Mouse (Mus musculus): ENCODE data around the gene Gm45521. TPM values are rescaled to one million over a fixed set of nuclear protein-coding genes. Genes with fewer than 3 reads are reported as not detected.

The Gm45521 gene
- polyA plus RNA-seq, 1 experiment from 2014 or later, result not detected

DNA sequence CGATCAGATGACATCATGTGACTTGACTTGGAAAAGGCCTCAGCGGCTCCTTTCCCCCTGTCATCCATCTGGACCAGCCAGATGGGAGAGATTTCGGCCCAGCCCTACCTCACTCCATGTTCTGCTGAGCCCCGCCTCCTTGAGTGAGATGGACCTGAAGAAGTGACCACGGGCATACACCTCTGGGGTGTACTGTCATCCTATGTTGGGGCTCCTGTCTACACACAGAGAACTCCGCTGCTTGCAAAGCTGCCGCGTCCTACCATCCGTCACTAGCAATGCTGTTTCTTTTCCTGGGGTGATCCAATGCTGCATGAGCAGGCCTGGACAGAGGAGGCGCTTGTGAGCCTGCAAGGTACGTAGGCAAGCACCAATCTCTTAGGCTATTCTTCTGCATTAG is 3.5 kb downstream of the Gm45521 start:
- ATAC-seq (replicated peaks; ENCODE audit: insufficient number of reproducible peaks, low FRiP score, low TSS enrichment, low read depth) (peak; percentile 63; the same call in 1 of the 2 replicates), DNase-seq (ENCODE audit: low spot score) (peak; percentile 32)
- no peak overlapping the region for H3K27ac ChIP-seq (replicated peaks; ENCODE audit: low read depth, low read length)
- H3K36me3 ChIP-seq (replicated peaks; ENCODE audit: control insufficient read depth, insufficient read depth, low read depth, low read length), result no peaks in the 10 kb centered on the region
- H3K27me3 ChIP-seq (ENCODE audit: control insufficient read depth, insufficient read depth, low read length), result no peaks in the 10 kb centered on the region
- no peak overlapping the region for H3K4me3 ChIP-seq (ENCODE audit: low read depth, low read length)
- 52% methylated on average over 11 of the region's 11 CpGs for WGBS
- H3K9me3 ChIP-seq (replicated peaks; ENCODE audit: control insufficient read depth, low read length), result no peaks in the 10 kb centered on the region
- H3K4me1 ChIP-seq (ENCODE audit: control insufficient read depth, insufficient read depth, low read length), result no peaks in the 10 kb centered on the region
- H3K4me2 ChIP-seq (ENCODE audit: low read depth, low read length), result no peak overlapping the region
- H3K9ac ChIP-seq (replicated peaks; ENCODE audit: low read length), result no peak overlapping the region

DNA sequence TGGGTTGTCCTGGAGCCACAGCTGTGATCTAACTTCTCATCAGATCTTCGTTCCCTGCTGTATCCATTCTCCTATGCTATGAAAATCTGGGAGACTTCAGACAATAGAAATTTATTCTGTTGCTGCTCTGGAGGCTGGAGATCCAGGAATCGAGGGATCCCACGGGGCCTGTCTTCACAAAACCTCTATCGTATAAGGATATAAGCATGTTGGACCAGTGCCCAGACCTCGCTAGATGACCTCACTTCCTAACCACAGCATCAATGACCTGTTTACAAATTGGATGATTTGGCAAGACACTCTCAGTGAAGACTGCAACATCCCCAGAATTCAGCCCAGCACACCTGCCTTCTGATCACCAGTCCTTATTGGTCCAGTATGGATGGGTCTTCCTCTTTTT is 4.6 kb downstream of the Gm45521 start:
- Histone ChIP-seq H3K9me3 (replicated peaks; ENCODE audit: control insufficient read depth, low read length) (no peaks in the 10 kb centered on the region), H3K27ac (replicated peaks; ENCODE audit: low read depth, low read length) (no peak overlapping the region), H3K4me3 (ENCODE audit: low read depth, low read length) (no peak overlapping the region), H3K4me1 (ENCODE audit: control insufficient read depth, insufficient read depth, low read length) (no peaks in the 10 kb centered on the region), H3K9ac (replicated peaks; ENCODE audit: low read length) (no peak overlapping the region), H3K36me3 (replicated peaks; ENCODE audit: control insufficient read depth, insufficient read depth, low read depth, low read length) (no peaks in the 10 kb centered on the region), H3K4me2 (ENCODE audit: low read depth, low read length) (no peak overlapping the region), H3K27me3 (ENCODE audit: control insufficient read depth, insufficient read depth, low read length) (no peaks in the 10 kb centered on the region)
- ATAC-seq (replicated peaks; ENCODE audit: insufficient number of reproducible peaks, low FRiP score, low TSS enrichment, low read depth), result no peak
- no peak for DNase-seq (ENCODE audit: low spot score)
- 83% methylated on average over 5 of the region's 5 CpGs for WGBS

DNA sequence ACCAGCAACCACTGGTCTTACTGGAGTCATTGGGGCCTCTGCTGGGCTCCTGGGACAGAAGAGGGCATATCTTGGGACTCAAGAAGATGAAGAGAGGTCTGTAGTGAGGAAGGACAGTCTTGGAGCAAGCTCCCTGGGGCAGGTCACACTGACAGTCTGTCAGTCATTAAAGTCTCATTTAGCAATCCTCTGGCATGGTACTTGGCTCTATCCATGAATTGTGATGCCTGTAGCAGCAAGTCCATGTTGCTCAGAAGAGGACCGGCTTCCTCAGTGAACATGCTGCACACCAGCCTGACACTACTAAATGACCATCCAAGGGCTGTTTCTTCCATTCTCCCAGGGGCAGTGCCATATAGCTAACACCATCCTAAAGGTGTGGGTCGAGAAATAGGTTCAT is 5.5 kb downstream of the Gm45521 start:
- Histone ChIP-seq H3K27me3 (ENCODE audit: control insufficient read depth, insufficient read depth, low read length) (no peaks in the 10 kb centered on the region), H3K4me1 (ENCODE audit: control insufficient read depth, insufficient read depth, low read length) (no peaks in the 10 kb centered on the region), H3K9ac (replicated peaks; ENCODE audit: low read length) (no peak overlapping the region), H3K9me3 (replicated peaks; ENCODE audit: control insufficient read depth, low read length) (no peaks in the 10 kb centered on the region), H3K4me2 (ENCODE audit: low read depth, low read length) (no peak overlapping the region), H3K27ac (replicated peaks; ENCODE audit: low read depth, low read length) (no peak overlapping the region), H3K4me3 (ENCODE audit: low read depth, low read length) (no peak overlapping the region), H3K36me3 (replicated peaks; ENCODE audit: control insufficient read depth, insufficient read depth, low read depth, low read length) (no peaks in the 10 kb centered on the region)
- no peak for ATAC-seq (replicated peaks; ENCODE audit: insufficient number of reproducible peaks, low FRiP score, low TSS enrichment, low read depth)
- no peak for DNase-seq (ENCODE audit: low spot score)
- 87% methylated on average over 2 of the region's 2 CpGs for WGBS

DNA sequence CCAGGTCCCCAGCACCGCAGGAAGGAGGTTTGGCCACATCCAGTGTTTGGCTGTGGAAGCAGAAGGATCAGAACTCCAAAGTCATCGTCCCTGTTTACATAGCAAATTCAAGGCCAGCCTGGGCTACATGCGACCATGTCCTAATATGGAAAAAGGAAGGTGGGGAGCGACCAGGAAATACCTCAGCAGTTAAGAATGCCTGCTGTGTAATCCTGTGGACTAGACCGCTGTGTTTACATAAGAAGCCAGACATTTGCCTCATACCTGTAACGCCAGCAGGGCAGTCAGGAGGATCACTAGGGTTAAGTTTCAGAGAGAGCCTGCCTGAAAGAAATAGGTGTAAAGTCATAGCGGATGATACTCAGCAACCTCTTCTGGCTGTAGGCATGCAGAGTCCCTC is 6.1 kb downstream of the Gm45521 start:
- no peak for ATAC-seq (replicated peaks; ENCODE audit: insufficient number of reproducible peaks, low FRiP score, low TSS enrichment, low read depth)

DNA sequence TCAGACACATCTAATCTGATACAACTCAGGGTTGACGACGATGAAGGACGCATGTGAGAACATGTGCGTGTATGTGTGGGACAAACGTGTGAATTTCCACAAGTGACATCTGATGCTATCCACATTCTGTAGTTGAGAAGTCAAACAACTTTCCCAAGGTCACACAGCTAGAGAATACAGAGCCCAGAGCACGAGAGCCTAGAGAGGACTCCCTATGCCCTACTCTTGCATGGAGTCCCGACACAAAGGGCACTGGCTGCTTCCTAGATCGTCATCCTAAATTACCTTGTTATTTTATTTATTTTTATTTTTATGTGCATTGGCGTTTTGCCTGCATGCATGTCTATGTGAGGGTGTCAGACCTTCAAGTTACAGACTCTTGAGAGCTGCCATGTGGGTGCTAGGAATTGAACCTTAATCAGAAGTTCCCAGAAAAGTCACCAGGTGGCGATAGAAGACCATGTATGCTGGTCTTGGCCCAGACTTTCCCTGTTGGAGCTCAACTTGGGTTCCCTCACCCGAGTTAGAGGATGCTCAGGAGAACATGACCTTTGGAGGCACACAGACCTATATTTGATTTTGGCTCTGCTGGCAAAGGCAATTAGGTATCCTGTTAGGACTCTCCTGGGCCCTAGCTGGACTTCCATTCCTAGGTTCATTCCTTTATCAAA is 7.3 kb downstream of the Gm45521 start:
- H3K36me3 ChIP-seq (replicated peaks; ENCODE audit: control insufficient read depth, insufficient read depth, low read depth, low read length), result no peaks in the 10 kb centered on the region
- no peak overlapping the region for H3K9ac ChIP-seq (replicated peaks; ENCODE audit: low read length)
- no peaks in the 10 kb centered on the region for H3K9me3 ChIP-seq (replicated peaks; ENCODE audit: control insufficient read depth, low read length)
- H3K4me2 ChIP-seq (ENCODE audit: low read depth, low read length), result no peak overlapping the region
- no peak overlapping the region for H3K27ac ChIP-seq (replicated peaks; ENCODE audit: low read depth, low read length)
- H3K4me1 ChIP-seq (ENCODE audit: control insufficient read depth, insufficient read depth, low read length), result no peaks in the 10 kb centered on the region
- H3K27me3 ChIP-seq (ENCODE audit: control insufficient read depth, insufficient read depth, low read length), result no peaks in the 10 kb centered on the region
- H3K4me3 ChIP-seq (ENCODE audit: low read depth, low read length), result no peak overlapping the region
- WGBS, result 55% methylated on average over 11 of the region's 11 CpGs
- DNase-seq (ENCODE audit: low spot score) (peak; percentile 88), ATAC-seq (replicated peaks; ENCODE audit: insufficient number of reproducible peaks, low FRiP score, low TSS enrichment, low read depth) (0 out of 2 replicates have a peak, but pooled peaks have one; percentile 15)

More for the DNA sequence above, 6.1 kb downstream of the Gm45521 start:
- H3K4me1 ChIP-seq (ENCODE audit: control insufficient read depth, insufficient read depth, low read length), result no peaks in the 10 kb centered on the region
- 64% methylated on average over 7 of the region's 7 CpGs for WGBS
- DNase-seq (ENCODE audit: low spot score), result no peak
- H3K9me3 ChIP-seq (replicated peaks; ENCODE audit: control insufficient read depth, low read length), result no peaks in the 10 kb centered on the region
- no peak overlapping the region for H3K27ac ChIP-seq (replicated peaks; ENCODE audit: low read depth, low read length)
- no peak overlapping the region for H3K4me3 ChIP-seq (ENCODE audit: low read depth, low read length)
- H3K9ac ChIP-seq (replicated peaks; ENCODE audit: low read length), result no peak overlapping the region
- H3K4me2 ChIP-seq (ENCODE audit: low read depth, low read length), result no peak overlapping the region
- H3K36me3 ChIP-seq (replicated peaks; ENCODE audit: control insufficient read depth, insufficient read depth, low read depth, low read length), result no peaks in the 10 kb centered on the region
- H3K27me3 ChIP-seq (ENCODE audit: control insufficient read depth, insufficient read depth, low read length), result no peaks in the 10 kb centered on the region

DNA sequence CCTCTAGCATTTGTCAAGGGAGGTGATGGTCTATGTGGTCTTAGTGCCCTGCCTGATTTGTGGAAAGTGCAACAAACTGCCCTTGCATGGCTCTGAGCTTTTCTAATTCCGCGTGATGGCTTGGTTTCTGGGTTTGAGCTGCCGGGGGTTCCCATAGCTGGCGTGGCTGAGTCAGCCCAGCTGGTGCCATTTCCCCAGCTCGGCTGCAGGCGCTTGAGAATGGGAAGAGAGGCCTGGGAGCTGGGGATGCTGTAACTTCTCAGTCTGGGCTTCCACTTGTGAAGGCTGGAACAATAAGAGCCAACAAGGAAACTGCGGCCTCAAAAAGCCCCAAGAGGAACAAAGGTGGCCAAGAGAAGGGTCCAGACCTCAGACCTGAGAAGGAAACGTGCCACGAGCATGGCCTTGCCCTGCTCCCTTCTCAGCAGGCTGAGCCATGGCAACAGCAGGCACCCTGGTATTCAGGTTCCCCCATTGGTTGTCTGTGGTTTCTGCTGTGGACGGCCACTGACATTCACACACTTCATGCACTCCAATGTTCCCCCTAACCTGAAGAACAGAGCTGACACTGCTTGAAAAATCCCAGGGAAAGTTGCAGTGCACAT is 14.9 kb downstream of the Gm45521 start:
- Histone ChIP-seq H3K4me3 (ENCODE audit: low read depth, low read length) (no peak overlapping the region), H3K9ac (replicated peaks; ENCODE audit: low read length) (no peak overlapping the region), H3K27ac (replicated peaks; ENCODE audit: low read depth, low read length) (no peak overlapping the region), H3K36me3 (replicated peaks; ENCODE audit: control insufficient read depth, insufficient read depth, low read depth, low read length) (no peaks in the 10 kb centered on the region), H3K9me3 (replicated peaks; ENCODE audit: control insufficient read depth, low read length) (no peaks in the 10 kb centered on the region), H3K4me1 (ENCODE audit: control insufficient read depth, insufficient read depth, low read length) (no peaks in the 10 kb centered on the region), H3K27me3 (ENCODE audit: control insufficient read depth, insufficient read depth, low read length) (no peaks in the 10 kb centered on the region), H3K4me2 (ENCODE audit: low read depth, low read length) (no peak overlapping the region)
- DNase-seq (ENCODE audit: low spot score) (no peak), ATAC-seq (replicated peaks; ENCODE audit: insufficient number of reproducible peaks, low FRiP score, low TSS enrichment, low read depth) (no peak)
- 69% methylated on average over 10 of the region's 10 CpGs for WGBS

DNA sequence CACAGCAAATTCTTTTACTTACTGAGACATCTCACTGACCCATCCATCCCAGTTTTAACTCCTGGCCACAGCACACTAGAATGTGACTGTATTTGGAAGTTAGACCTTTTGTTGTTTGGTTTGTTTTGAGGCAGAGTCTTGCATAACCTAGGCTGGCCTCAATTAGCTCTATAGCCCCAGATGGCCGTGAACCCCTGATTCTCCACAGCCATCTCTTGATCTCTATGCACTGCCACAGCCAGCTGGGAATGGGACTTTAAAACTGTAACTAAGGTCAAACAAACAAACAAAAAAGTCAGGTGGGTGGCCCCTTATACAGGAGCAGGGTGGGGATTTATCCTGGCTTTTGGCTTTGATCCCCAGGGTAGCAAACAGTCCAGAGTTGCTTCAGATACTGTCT is 17.6 kb downstream of the Gm45521 start:
- no peaks in the 10 kb centered on the region for H3K27me3 ChIP-seq (ENCODE audit: control insufficient read depth, insufficient read depth, low read length)
- H3K9ac ChIP-seq (replicated peaks; ENCODE audit: low read length), result no peak overlapping the region
- H3K36me3 ChIP-seq (replicated peaks; ENCODE audit: control insufficient read depth, insufficient read depth, low read depth, low read length), result no peaks in the 10 kb centered on the region
- H3K4me3 ChIP-seq (ENCODE audit: low read depth, low read length), result no peak overlapping the region
- WGBS, result 78% methylated on average over 1 of the region's 1 CpGs
- H3K27ac ChIP-seq (replicated peaks; ENCODE audit: low read depth, low read length), result no peak overlapping the region
- H3K9me3 ChIP-seq (replicated peaks; ENCODE audit: control insufficient read depth, low read length), result no peaks in the 10 kb centered on the region
- no peak overlapping the region for H3K4me2 ChIP-seq (ENCODE audit: low read depth, low read length)
- DNase-seq (ENCODE audit: low spot score) (no peak), ATAC-seq (replicated peaks; ENCODE audit: insufficient number of reproducible peaks, low FRiP score, low TSS enrichment, low read depth) (no peak)
- no peaks in the 10 kb centered on the region for H3K4me1 ChIP-seq (ENCODE audit: control insufficient read depth, insufficient read depth, low read length)

DNA sequence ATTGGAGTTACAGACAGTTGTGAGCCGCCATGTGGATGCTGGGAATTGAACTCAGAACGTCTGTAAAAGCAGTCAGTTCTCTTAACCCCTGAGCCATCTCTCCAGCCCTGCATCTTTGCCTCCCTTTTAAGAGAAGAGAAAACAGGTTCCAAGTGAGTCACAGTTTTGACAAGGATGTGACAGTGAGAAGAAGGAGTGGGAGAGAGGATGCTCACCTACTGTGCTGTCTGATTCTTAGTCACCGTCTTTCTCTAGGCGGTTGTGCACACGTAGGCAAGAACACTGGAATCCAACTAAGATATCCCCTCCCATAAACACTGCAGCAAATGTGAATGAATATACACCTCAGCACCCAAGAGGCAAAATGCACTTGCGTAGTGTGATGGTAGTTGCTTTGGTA is 18.1 kb downstream of the Gm45521 start:
- no peak for ATAC-seq (replicated peaks; ENCODE audit: insufficient number of reproducible peaks, low FRiP score, low TSS enrichment, low read depth)
- H3K4me1 ChIP-seq (ENCODE audit: control insufficient read depth, insufficient read depth, low read length), result no peaks in the 10 kb centered on the region
- no peaks in the 10 kb centered on the region for H3K27me3 ChIP-seq (ENCODE audit: control insufficient read depth, insufficient read depth, low read length)
- no peak overlapping the region for H3K4me2 ChIP-seq (ENCODE audit: low read depth, low read length)
- no peak for DNase-seq (ENCODE audit: low spot score)
- H3K4me3 ChIP-seq (ENCODE audit: low read depth, low read length), result no peak overlapping the region
- H3K9ac ChIP-seq (replicated peaks; ENCODE audit: low read length), result no peak overlapping the region
- H3K36me3 ChIP-seq (replicated peaks; ENCODE audit: control insufficient read depth, insufficient read depth, low read depth, low read length), result no peaks in the 10 kb centered on the region
- H3K27ac ChIP-seq (replicated peaks; ENCODE audit: low read depth, low read length), result no peak overlapping the region
- WGBS, result 81% methylated on average over 6 of the region's 6 CpGs
- no peaks in the 10 kb centered on the region for H3K9me3 ChIP-seq (replicated peaks; ENCODE audit: control insufficient read depth, low read length)
